ENCODE assay signal across 8 mouse cellular contexts in genomic region chr16:91081508-91081907, GRCm38 (mm10). TPM values are rescaled to one million over a fixed set of nuclear protein-coding genes. Genes with fewer than 3 reads are reported as not detected.
A peak's percentile ranks its signal among the peaks of the same experiment; 100 is the strongest.
DNase-seq lines count a peak whose midpoint lies in the region; ATAC-seq and TF ChIP-seq lines count a peak whose summit lies in the region.

No protein-coding gene starts in this region.

- peaks cover 16% of the 10 kb centered on the region; the same call in 1 of the 2 replicates for H3K27me3 ChIP-seq in kidney, embryonic 14.5 days (ENCODE audit: control insufficient read depth, insufficient read depth, low read length)
- H3K27me3 ChIP-seq in forebrain, postnatal 0 days (ENCODE audit: insufficient read depth, low read length) = 0 out of 2 replicates have a peak, but pooled peaks cover 4% of the 10 kb centered on the region
- H3K27me3 ChIP-seq in limb, embryonic 10.5 days (ENCODE audit: low read depth, poor library complexity, severe bottlenecking) = 0 out of 2 replicates have a peak, but pooled peaks cover 7% of the 10 kb centered on the region

- no peak for ATAC-seq in kidney, embryonic 14.5 days (ENCODE audit: low FRiP score, low TSS enrichment)
- peak; percentile 84 for ATAC-seq in forebrain, postnatal 0 days
- peak; percentile 79 for ATAC-seq in monocyte, adult 5-6 weeks (replicated peaks; ENCODE audit: insufficient number of reproducible peaks, low FRiP score, low TSS enrichment, poor library complexity, severe bottlenecking)

- no peak overlapping the region for H3K4me3 ChIP-seq in kidney, embryonic 14.5 days (ENCODE audit: low read length)
- H3K4me3 ChIP-seq in forebrain, postnatal 0 days (ENCODE audit: low read depth, low read length) = no peak overlapping the region
- H3K4me3 ChIP-seq in limb, embryonic 10.5 days = no peak overlapping the region

- peak; percentile 90 for TF ChIP-seq CTCF in forebrain, postnatal 0 days (IDR thresholded peaks at IDR 0.05; ENCODE audit: low read depth)

- peak; percentile 31 for DNase-seq in kidney, adult 11 months
- peak; percentile 74 for DNase-seq in cerebellum, adult 11-12 months
- DNase-seq in forebrain, postnatal 0 days = peak; percentile 92
- peak; percentile 33 for DNase-seq in hindlimb bud, embryonic 11.5 days (ENCODE audit: extremely low spot score, low read depth, low spot score)
- peak; percentile 71 for DNase-seq in limb, embryonic 10.5 days (ENCODE audit: low spot score)
- peak; percentile 40 to 75 for DNase-seq in spleen, postnatal 14 days (ENCODE audit: low spot score in 2 of 2)

- H3K9me3 ChIP-seq in kidney, embryonic 14.5 days (ENCODE audit: control insufficient read depth, low read length) = no peaks in the 10 kb centered on the region; the same call in 1 of the 2 replicates
- no peaks in the 10 kb centered on the region for H3K9me3 ChIP-seq in forebrain, postnatal 0 days (ENCODE audit: low read length)
- H3K9me3 ChIP-seq in limb, embryonic 10.5 days (replicated peaks) = no peaks in the 10 kb centered on the region

- no peak overlapping the region for H3K4me2 ChIP-seq in kidney, embryonic 14.5 days (replicated peaks; ENCODE audit: low read depth, low read length)
- no peak overlapping the region for H3K4me2 ChIP-seq in forebrain, postnatal 0 days (ENCODE audit: low read depth)

- H3K27ac ChIP-seq in kidney, embryonic 14.5 days (ENCODE audit: low read depth, low read length) = no peak overlapping the region
- H3K27ac ChIP-seq in forebrain, postnatal 0 days (ENCODE audit: low read depth, low read length) = no peak overlapping the region
- no peak overlapping the region for H3K27ac ChIP-seq in limb, embryonic 10.5 days

- no peak overlapping the region for H3K9ac ChIP-seq in kidney, embryonic 14.5 days (ENCODE audit: low read depth, low read length)
- H3K9ac ChIP-seq in forebrain, postnatal 0 days = no peak overlapping the region

- H3K36me3 ChIP-seq in kidney, embryonic 14.5 days (ENCODE audit: control insufficient read depth, insufficient read depth, low read length) = no peaks in the 10 kb centered on the region
- no peaks in the 10 kb centered on the region for H3K36me3 ChIP-seq in forebrain, postnatal 0 days (ENCODE audit: insufficient read depth)
- H3K36me3 ChIP-seq in limb, embryonic 10.5 days = no peaks in the 10 kb centered on the region

- WGBS in kidney, embryonic 14.5 days = 22% methylated on average over 11 of the region's 12 CpGs
- 22% methylated on average over 9 of the region's 12 CpGs for WGBS in forebrain, postnatal 0 days
- 20% methylated on average over 12 of the region's 12 CpGs for WGBS in limb, embryonic 10.5 days

- H3K4me1 ChIP-seq in kidney, embryonic 14.5 days (ENCODE audit: control insufficient read depth, insufficient read depth, low read length) = no peaks in the 10 kb centered on the region
- no peaks in the 10 kb centered on the region for H3K4me1 ChIP-seq in forebrain, postnatal 0 days (ENCODE audit: insufficient read depth)
- H3K4me1 ChIP-seq in limb, embryonic 10.5 days = no peaks in the 10 kb centered on the region

RNA-seq across cellular contexts. Expression of gene 4932438H23Rik, which starts 13.4 kb away (rescaled TPM):
- 0.50 TPM in 1 of 2 replicates, not detected in the other for polyA plus RNA-seq in kidney, embryonic 14.5 days (2014; fragmentation: Nextera tagmentation; extraction: Ambion mirVana)
- total RNA-seq in forebrain, postnatal 0 days (2014; rRNA removed) = 1.2 and 1.4 TPM in 2 replicates
- 0.43 and 0.81 TPM in 2 replicates for polyA plus RNA-seq in forebrain, postnatal 0 days (2015; fragmentation: Nextera tagmentation; extraction: Ambion mirVana)
- polyA plus RNA-seq in limb, embryonic 10.5 days (2016; fragmentation: Nextera tagmentation; extraction: Ambion mirVana) = not detected in 2 replicates
- 2.3 TPM in 1 of 3 replicates, not detected in the others for total RNA-seq in monocyte, adult 5-6 weeks (2017)

RNA-seq across cellular contexts. Expression of gene Paxbp1, which starts 37.2 kb away (rescaled TPM):
- polyA plus RNA-seq in kidney, embryonic 14.5 days (2014; fragmentation: Nextera tagmentation; extraction: Ambion mirVana) = 46.9 and 75.6 TPM in 2 replicates
- total RNA-seq in forebrain, postnatal 0 days (2014; rRNA removed) = 80.0 and 88.6 TPM in 2 replicates
- polyA plus RNA-seq in forebrain, postnatal 0 days (2015; fragmentation: Nextera tagmentation; extraction: Ambion mirVana) = 10.3 and 19.5 TPM in 2 replicates
- 60.0 and 76.1 TPM in 2 replicates for polyA plus RNA-seq in limb, embryonic 10.5 days (2016; fragmentation: Nextera tagmentation; extraction: Ambion mirVana)
- 135 to 183 TPM (median 160 TPM) in 3 replicates for total RNA-seq in monocyte, adult 5-6 weeks (2017)

Comparison
In these comparisons a context has a peak if more than half of its experiments do, and no peak if none do; other contexts are left out.
1. DNase-seq: peak in every context shown above with its lines; median percentile 92 in forebrain, postnatal 0 days; 74 in cerebellum, adult 11-12 months; 71 in limb, embryonic 10.5 days; 58 in spleen, postnatal 14 days; 33 in hindlimb bud, embryonic 11.5 days; 31 in kidney, adult 11 months.